In the genomic region with DNA sequence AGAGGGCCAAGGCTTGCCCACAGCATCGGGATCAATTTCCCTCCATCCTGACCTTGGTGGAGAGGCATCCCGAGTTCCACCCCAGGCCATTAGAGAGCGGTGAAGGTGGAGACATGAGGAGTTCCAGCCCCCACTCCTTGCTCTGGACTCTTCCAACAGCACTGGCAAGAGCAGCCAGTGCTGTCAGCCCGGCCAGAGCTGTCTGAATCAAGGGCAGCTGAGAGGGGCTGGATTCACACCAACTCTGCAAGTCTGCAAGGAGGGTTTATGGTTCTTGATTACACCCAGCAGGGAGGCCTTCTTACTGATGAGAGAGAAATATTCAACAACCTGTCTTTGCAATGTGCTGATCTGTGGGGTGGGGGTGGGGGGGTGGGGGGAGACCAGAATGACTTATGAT, we compare ENCODE assay signal across 26 mouse cellular contexts. TPM values are rescaled to one million over a fixed set of nuclear protein-coding genes. Genes with fewer than 3 reads are reported as not detected.
DNase-seq lines count a peak whose midpoint lies in the region; ATAC-seq and TF ChIP-seq lines count a peak whose summit lies in the region.
"Had no signal": no experiment of that assay in that cellular context is flagged by ENCODE, and none has a peak within 500 bp of the region (broad histone marks: within the 10 kb centered on the region; RNA-seq: fewer than 3 reads in every experiment).

No protein-coding gene starts in this region.

- H3K9ac ChIP-seq in hindbrain, postnatal 0 days (replicated peaks; ENCODE audit: low read length): no peak overlapping the region
- H3K9ac ChIP-seq: forebrain, postnatal 0 days had no signal

- H3K9me3 ChIP-seq in hindbrain, postnatal 0 days (ENCODE audit: low read length): no peaks in the 10 kb centered on the region
- 0 out of 2 replicates have a peak, but pooled peaks cover under 1% of the 10 kb centered on the region for H3K9me3 ChIP-seq in hindbrain, embryonic 10.5 days

- no peak overlapping the region for H3K27ac ChIP-seq in hindbrain, postnatal 0 days
- H3K27ac ChIP-seq in hindbrain, embryonic 10.5 days: no peak overlapping the region
- H3K27ac ChIP-seq: kidney, postnatal 0 days; left cerebral cortex, adult 2 months had no signal

- H3K4me1 ChIP-seq in hindbrain, postnatal 0 days (ENCODE audit: insufficient read depth, low read length): peaks cover 10% of the 10 kb centered on the region; the same call in 1 of the 2 replicates
- peaks cover 28% of the 10 kb centered on the region for H3K4me1 ChIP-seq in hindbrain, embryonic 10.5 days (replicated peaks)

- no peak overlapping the region for H3K4me3 ChIP-seq in hindbrain, postnatal 0 days (ENCODE audit: low read length)
- H3K4me3 ChIP-seq in hindbrain, embryonic 10.5 days: no peak overlapping the region
- H3K4me3 ChIP-seq: layer of hippocampus, adult 2 months; left cerebral cortex, adult 2 months had no signal

- peaks cover 26% of the 10 kb centered on the region for H3K27me3 ChIP-seq in hindbrain, postnatal 0 days (ENCODE audit: insufficient read depth, low read length)
- H3K27me3 ChIP-seq in hindbrain, embryonic 10.5 days (ENCODE audit: insufficient read depth, poor library complexity, severe bottlenecking): peaks cover 88% of the 10 kb centered on the region

- no peaks in the 10 kb centered on the region for H3K36me3 ChIP-seq in hindbrain, postnatal 0 days (ENCODE audit: insufficient read depth, low read length)
- no peaks in the 10 kb centered on the region for H3K36me3 ChIP-seq in hindbrain, embryonic 10.5 days

- no peak overlapping the region for H3K4me2 ChIP-seq in hindbrain, postnatal 0 days (ENCODE audit: low read depth, low read length)
- H3K4me2 ChIP-seq: liver, embryonic 11.5 days had no signal

- TF ChIP-seq CTCF in hindbrain, postnatal 0 days (IDR thresholded peaks at IDR 0.05; ENCODE audit: low read depth): no peak

- DNase-seq in gastrocnemius, adult 18-20 months (ENCODE audit: low spot score): peak; percentile 13
- DNase-seq in gastrocnemius, adult 8-10 months (ENCODE audit: low spot score in 2 of 2): no peak
- DNase-seq in hindbrain, postnatal 0 days (ENCODE audit: low spot score): peak; percentile 44
- DNase-seq in hindbrain, embryonic 10.5 days (ENCODE audit: low spot score): no peak
- DNase-seq in gastrocnemius, postnatal 10 days: peak; percentile 35
- peak; percentile 27 to 30 for DNase-seq in heart, postnatal 36 days
- no peak for DNase-seq in Muller cell, postnatal 12 days (ENCODE audit: inconsistent ontology term)
- no peak for DNase-seq in urinary bladder, postnatal 4 days (ENCODE audit: low spot score in 2 of 2)
- DNase-seq: adrenal gland, adult 2 months; cerebellum, adult 9-11 months; embryo, embryonic 11 days; forebrain, postnatal 0 days; kidney, adult 11 months; lung, adult 18-20 months; lung, postnatal 36 days; right cerebral cortex, postnatal 25 days had no signal

- 49% methylated on average over 4 of the region's 4 CpGs for WGBS in hindbrain, postnatal 0 days
- 62% methylated on average over 4 of the region's 4 CpGs for WGBS in hindbrain, embryonic 10.5 days

- no peak for ATAC-seq in hindbrain, postnatal 0 days
- ATAC-seq: forebrain, postnatal 0 days; midbrain, embryonic 16.5 days had no signal

- intact Hi-C loops in heart, postnatal 36 days (cut with DNase I): no loop called here

RNA-seq across cellular contexts. Expression of a gene that starts 37.0 kb away (rescaled TPM):
- total RNA-seq in gastrocnemius, adult 18-20 months (2021): not detected
- not detected for total RNA-seq in gastrocnemius, adult 8-10 months (2022)
- 0.26 TPM in 1 of 2 replicates, not detected in the other for total RNA-seq in hindbrain, postnatal 0 days (2014; rRNA removed)
- polyA plus RNA-seq in hindbrain, postnatal 0 days (2015; fragmentation: Nextera tagmentation; extraction: Ambion mirVana): 0.23 TPM in 1 of 2 replicates, not detected in the other
- polyA plus RNA-seq in hindbrain, embryonic 10.5 days (2016; fragmentation: Nextera tagmentation; extraction: Ambion mirVana): 0.25 TPM in 1 of 2 replicates, not detected in the other
- not detected for total RNA-seq in gastrocnemius, postnatal 10 days (2021)
- total RNA-seq in heart, postnatal 36 days (2021): not detected
- total RNA-seq: adrenal gland, adult 2 months; CH12.LX; forebrain, postnatal 0 days; megakaryocyte-erythroid progenitor cell, adult 5-6 weeks; MEL; neutrophil, adult 5-6 weeks had no signal
- polyA plus RNA-seq: adrenal gland, adult 2 months; kidney, postnatal 0 days; limb, embryonic 11.5 days; liver, embryonic 11.5 days had no signal

Comparison
In these comparisons a context has a peak if more than half of its experiments do, and no peak if none do; other contexts are left out.
1. DNase-seq: peak in gastrocnemius, adult 18-20 months (single experiment), hindbrain, postnatal 0 days (single experiment), gastrocnemius, postnatal 10 days (single experiment) and heart, postnatal 36 days (2 of 2); none in gastrocnemius, adult 8-10 months (0 of 2), hindbrain, embryonic 10.5 days (single experiment), Muller cell, postnatal 12 days (single experiment) and urinary bladder, postnatal 4 days (0 of 2).